Mouse (Mus musculus): Measurements from ENCODE around the gene Parva. TPM values are rescaled to one million over a fixed set of nuclear protein-coding genes. Genes with fewer than 3 reads are reported as not detected.

Parva gene
- total and polyA plus RNA-seq, 2 experiments from 2014 or later = 17.6 to 19.1 TPM

DNA sequence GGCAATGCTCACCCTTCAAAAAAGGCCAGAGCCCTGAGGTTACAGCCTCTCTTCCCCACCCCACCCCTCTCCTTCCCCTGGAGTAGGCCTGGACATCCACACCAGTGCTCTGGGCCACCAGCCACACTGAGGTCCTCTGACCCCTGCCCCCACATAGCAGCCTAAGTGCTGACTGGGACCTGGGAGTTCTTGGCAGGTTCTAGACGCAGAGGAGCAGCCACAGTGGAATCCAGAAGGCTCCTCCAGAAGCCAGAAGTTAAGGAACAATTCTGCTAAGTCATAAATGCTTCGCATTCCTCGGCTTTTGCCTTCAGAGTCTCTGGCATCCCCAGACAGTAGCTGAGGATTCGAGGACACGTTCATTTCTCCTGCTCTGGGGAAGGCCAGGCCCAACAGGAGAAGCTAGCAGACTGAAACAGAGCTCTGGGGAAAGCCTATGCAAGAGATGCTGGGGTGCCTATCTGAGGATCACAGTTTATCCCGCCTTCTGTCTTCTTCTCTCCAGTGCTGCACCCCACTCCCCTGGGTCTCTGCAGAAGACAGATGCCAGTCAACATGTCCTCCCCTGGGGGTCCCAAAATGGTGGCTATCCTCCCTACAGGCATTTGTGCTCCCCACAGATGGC lies 168.0 kb downstream of the Parva start:
- no peak overlapping the region for H3K9ac ChIP-seq

DNA sequence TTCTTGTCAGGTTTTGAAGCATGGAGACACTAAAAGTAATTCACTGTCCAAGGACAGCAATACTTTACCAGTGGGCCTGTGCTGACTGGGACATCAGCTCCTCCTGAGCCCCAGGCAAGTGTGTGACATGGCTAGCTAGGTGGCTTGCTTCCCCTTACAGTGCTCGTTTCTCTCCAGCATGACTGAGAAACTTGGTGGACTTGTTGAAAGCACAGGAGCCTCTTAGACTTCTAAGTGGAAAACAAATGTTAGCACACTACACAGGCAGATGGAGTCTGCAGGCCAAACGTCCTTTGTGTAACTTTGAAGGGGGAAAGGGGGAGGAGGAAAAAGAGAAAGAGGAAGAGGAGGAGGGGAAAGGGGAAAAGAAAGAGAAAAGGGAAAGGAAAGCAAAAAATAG lies 172.3 kb downstream of the Parva start:
- Histone ChIP-seq H3K36me3 (ENCODE audit: insufficient read depth) (no peaks in the 10 kb centered on the region), H3K27ac (ENCODE audit: low read depth, low read length) (no peak overlapping the region), H3K4me3 (ENCODE audit: low read depth, low read length) (no peak overlapping the region), H3K4me1 (ENCODE audit: insufficient read depth) (no peaks in the 10 kb centered on the region), H3K4me2 (ENCODE audit: low read depth) (no peak overlapping the region), H3K9ac (no peak overlapping the region), H3K9me3 (ENCODE audit: low read length) (no peaks in the 10 kb centered on the region), H3K27me3 (ENCODE audit: insufficient read depth, low read length) (no peaks in the 10 kb centered on the region)
- DNase-seq = no peak
- no peak for TF ChIP-seq CTCF (IDR thresholded peaks at IDR 0.05; ENCODE audit: low read depth)
- 16% methylated on average over 2 of the region's 2 CpGs for WGBS
- ATAC-seq = no peak

More for the DNA sequence above, 168.0 kb downstream of the Parva start:
- Histone ChIP-seq H3K4me3 (ENCODE audit: low read depth, low read length) (no peak overlapping the region), H3K9me3 (ENCODE audit: low read length) (no peaks in the 10 kb centered on the region), H3K4me2 (ENCODE audit: low read depth) (no peak overlapping the region), H3K27ac (ENCODE audit: low read depth, low read length) (no peak overlapping the region), H3K4me1 (ENCODE audit: insufficient read depth) (no peaks in the 10 kb centered on the region), H3K36me3 (ENCODE audit: insufficient read depth) (no peaks in the 10 kb centered on the region), H3K27me3 (ENCODE audit: insufficient read depth, low read length) (no peaks in the 10 kb centered on the region)
- TF ChIP-seq CTCF (IDR thresholded peaks at IDR 0.05; ENCODE audit: low read depth) = no peak
- DNase-seq = no peak
- WGBS = 79% methylated on average over 6 of the region's 6 CpGs
- ATAC-seq = no peak

DNA sequence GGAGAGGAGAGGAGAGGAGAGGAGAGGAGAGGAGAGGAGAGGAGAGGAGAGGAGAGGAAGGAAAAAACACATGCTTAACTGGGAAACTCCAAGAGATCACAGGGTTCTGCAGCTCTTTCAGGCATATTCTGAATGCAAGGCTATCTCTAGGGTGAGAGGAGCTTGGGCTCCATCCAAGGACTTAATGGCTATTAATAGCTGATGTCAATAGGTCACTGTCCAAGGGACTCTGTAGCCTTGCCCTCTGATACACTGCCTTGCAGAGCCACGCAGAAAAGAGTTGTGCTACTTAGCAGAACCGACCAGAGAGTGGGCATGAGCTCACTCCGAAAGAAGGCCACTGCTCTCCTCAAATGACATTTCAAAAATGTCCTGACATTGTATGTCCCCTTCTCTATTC lies 172.9 kb downstream of the Parva start:
- no peak for DNase-seq
- 73% methylated on average over 3 of the region's 3 CpGs for WGBS
- no peak for ATAC-seq
- H3K27me3 ChIP-seq (ENCODE audit: insufficient read depth, low read length) = no peaks in the 10 kb centered on the region
- H3K27ac ChIP-seq (ENCODE audit: low read depth, low read length) = no peak overlapping the region
- no peak for TF ChIP-seq CTCF (IDR thresholded peaks at IDR 0.05; ENCODE audit: low read depth)
- H3K9ac ChIP-seq = no peak overlapping the region
- H3K9me3 ChIP-seq (ENCODE audit: low read length) = no peaks in the 10 kb centered on the region
- H3K4me1 ChIP-seq (ENCODE audit: insufficient read depth) = no peaks in the 10 kb centered on the region
- H3K4me2 ChIP-seq (ENCODE audit: low read depth) = no peak overlapping the region
- no peak overlapping the region for H3K4me3 ChIP-seq (ENCODE audit: low read depth, low read length)
- H3K36me3 ChIP-seq (ENCODE audit: insufficient read depth) = no peaks in the 10 kb centered on the region

DNA sequence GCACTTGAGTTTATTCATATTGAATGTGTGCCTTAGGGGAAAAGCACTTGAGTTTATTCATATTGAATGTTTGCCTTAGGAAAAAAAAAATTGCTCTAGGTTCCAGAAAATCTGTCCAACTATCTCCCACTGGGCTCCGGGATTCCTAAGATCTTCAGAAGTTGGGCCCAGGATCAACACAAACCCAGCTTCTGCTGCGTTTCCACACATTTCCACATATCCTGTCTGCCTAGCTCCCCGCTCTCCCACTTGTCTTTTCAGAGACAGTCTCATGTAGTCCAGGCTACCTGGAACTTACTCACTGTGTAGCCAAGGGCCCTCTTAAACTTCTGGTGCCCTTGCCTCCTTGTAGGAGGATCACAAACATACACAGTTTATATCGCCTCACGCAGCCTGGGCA lies 175.7 kb downstream of the Parva start:
- 78% methylated on average over 5 of the region's 5 CpGs for WGBS
- no peak for DNase-seq
- Histone ChIP-seq H3K4me2 (ENCODE audit: low read depth) (no peak overlapping the region), H3K4me1 (ENCODE audit: insufficient read depth) (no peaks in the 10 kb centered on the region), H3K9me3 (ENCODE audit: low read length) (no peaks in the 10 kb centered on the region), H3K27ac (ENCODE audit: low read depth, low read length) (no peak overlapping the region), H3K4me3 (ENCODE audit: low read depth, low read length) (no peak overlapping the region), H3K36me3 (ENCODE audit: insufficient read depth) (no peaks in the 10 kb centered on the region), H3K27me3 (ENCODE audit: insufficient read depth, low read length) (no peaks in the 10 kb centered on the region), H3K9ac (no peak overlapping the region)
- no peak for ATAC-seq
- no peak for TF ChIP-seq CTCF (IDR thresholded peaks at IDR 0.05; ENCODE audit: low read depth)

DNA sequence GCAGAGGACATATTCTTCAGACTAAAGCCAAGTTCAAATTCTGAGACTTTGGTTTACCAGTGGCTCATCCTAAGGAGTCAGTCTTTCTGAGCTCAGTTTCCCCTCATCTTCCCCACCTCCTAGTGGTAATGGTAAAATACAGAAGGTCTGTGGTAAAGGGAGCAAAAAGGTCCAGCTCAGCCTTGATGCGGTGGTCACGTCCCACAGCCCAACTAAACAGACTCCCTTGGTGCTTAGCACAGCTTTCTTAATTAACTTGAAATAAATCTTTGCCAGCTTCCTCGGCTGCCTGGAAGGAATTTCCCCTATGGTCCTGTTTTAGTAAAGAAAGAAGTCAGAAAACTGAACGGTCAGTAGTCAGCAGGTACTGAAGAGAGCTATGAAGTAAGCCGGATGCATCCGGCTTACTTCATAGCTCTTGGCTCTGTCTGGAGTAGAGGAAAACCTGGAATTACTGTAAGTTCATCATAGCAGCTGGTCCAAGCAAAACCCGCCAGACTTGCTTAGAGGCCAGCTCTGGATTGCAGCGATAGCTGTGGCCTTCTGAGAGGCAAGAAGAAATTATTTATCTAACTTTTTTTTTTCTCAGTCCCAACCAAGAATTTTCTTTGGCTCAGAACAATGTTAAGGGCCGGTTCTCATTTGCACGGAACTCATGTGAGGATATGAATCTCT lies 176.3 kb downstream of the Parva start:
- Histone ChIP-seq H3K9ac (no peak overlapping the region), H3K27ac (ENCODE audit: low read depth, low read length) (peak overlapping the region; percentile 40; the same call in 1 of the 2 replicates), H3K4me2 (ENCODE audit: low read depth) (no peak overlapping the region), H3K36me3 (ENCODE audit: insufficient read depth) (no peaks in the 10 kb centered on the region), H3K4me3 (ENCODE audit: low read depth, low read length) (no peak overlapping the region), H3K4me1 (ENCODE audit: insufficient read depth) (no peaks in the 10 kb centered on the region), H3K27me3 (ENCODE audit: insufficient read depth, low read length) (no peaks in the 10 kb centered on the region), H3K9me3 (ENCODE audit: low read length) (no peaks in the 10 kb centered on the region)
- 33% methylated on average over 10 of the region's 10 CpGs for WGBS
- DNase-seq (peak; percentile 56), ATAC-seq (peak; percentile 54)
- TF ChIP-seq CTCF (IDR thresholded peaks at IDR 0.05; ENCODE audit: low read depth) = no peak

DNA sequence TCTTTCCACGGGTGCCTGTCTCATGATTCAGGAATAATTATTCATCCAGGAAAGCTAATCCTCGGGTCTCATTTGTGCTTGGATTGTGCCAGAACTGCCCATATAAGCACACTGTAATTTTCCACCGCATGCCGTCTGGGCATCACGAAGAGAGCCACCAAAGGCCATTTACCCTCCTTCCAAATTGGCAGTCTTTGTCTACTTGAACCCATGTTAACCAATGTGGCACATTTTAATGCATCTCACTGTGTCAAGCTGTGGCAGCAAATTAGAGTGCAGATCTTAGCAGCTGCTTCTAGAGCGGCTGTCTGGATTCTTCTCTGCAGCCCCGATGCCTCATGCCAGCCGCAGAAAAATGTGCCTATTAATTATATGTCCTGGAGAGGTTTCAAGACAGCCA lies 176.9 kb downstream of the Parva start:
- Histone ChIP-seq H3K27me3 (ENCODE audit: insufficient read depth, low read length) (no peaks in the 10 kb centered on the region), H3K9me3 (ENCODE audit: low read length) (no peaks in the 10 kb centered on the region), H3K4me1 (ENCODE audit: insufficient read depth) (no peaks in the 10 kb centered on the region), H3K9ac (no peak overlapping the region), H3K36me3 (ENCODE audit: insufficient read depth) (no peaks in the 10 kb centered on the region), H3K4me3 (ENCODE audit: low read depth, low read length) (no peak overlapping the region), H3K4me2 (ENCODE audit: low read depth) (no peak overlapping the region), H3K27ac (ENCODE audit: low read depth, low read length) (peak overlapping the region; percentile 40; the same call in 1 of the 2 replicates)
- TF ChIP-seq CTCF (IDR thresholded peaks at IDR 0.05; ENCODE audit: low read depth) = no peak
- ATAC-seq (peak; percentile 86), DNase-seq (peak; percentile 59)
- 7% methylated on average over 8 of the region's 8 CpGs for WGBS

DNA sequence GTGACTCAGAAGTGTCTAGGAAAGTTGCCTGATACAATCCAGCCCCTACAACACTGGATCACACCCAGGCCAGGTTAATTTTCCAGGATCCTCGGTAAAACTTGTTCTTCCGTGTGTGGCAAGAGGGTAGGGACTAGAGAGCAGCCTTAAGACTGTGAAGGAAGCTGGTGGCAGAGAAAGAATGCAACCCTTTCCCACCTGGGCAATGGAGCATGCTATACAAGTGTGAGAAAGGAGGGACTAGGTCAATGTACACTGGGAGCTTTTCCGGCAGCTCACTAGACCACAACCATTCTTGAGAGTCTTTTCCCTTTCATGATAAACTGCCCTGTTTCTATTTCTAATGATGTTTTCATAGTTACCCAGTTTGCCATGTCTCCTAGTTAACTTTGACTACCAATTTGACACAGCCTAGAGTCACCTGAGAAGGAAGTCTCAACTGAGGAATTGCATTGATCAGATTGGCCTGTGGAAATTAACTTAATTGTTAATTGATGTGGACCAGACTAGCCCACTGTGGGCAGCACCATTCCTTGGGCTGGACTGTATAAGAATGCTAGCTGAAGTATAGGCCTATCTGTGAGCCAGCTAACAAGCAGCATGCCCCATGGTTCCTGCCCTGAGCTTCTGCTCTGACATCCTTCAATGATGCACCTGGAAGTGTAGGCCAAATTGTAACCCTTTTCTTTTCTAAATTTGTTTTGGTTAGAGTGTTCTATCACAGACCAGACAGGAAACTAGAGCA lies 186.9 kb downstream of the Parva start:
- Histone ChIP-seq H3K27ac (ENCODE audit: low read depth, low read length) (no peak overlapping the region), H3K36me3 (ENCODE audit: insufficient read depth) (no peaks in the 10 kb centered on the region), H3K4me3 (ENCODE audit: low read depth, low read length) (no peak overlapping the region), H3K4me2 (ENCODE audit: low read depth) (no peak overlapping the region), H3K27me3 (ENCODE audit: insufficient read depth, low read length) (no peaks in the 10 kb centered on the region), H3K4me1 (ENCODE audit: insufficient read depth) (no peaks in the 10 kb centered on the region), H3K9me3 (ENCODE audit: low read length) (no peaks in the 10 kb centered on the region), H3K9ac (no peak overlapping the region)
- no peak for TF ChIP-seq CTCF (IDR thresholded peaks at IDR 0.05; ENCODE audit: low read depth)
- ATAC-seq (no peak), DNase-seq (no peak)
- 93% methylated on average over 3 of the region's 3 CpGs for WGBS

Measured in forebrain, postnatal 0 days (tissue).